Mouse (Mus musculus): ENCODE results near the gene Ppp2r5a. TPM values are rescaled to one million over a fixed set of nuclear protein-coding genes. Genes with fewer than 3 reads are reported as not detected.

Gene Ppp2r5a
- 13.1 and 16.6 TPM in 2 replicates for polyA plus RNA-seq (2014; fragmentation: Nextera tagmentation; extraction: Ambion mirVana)

DNA sequence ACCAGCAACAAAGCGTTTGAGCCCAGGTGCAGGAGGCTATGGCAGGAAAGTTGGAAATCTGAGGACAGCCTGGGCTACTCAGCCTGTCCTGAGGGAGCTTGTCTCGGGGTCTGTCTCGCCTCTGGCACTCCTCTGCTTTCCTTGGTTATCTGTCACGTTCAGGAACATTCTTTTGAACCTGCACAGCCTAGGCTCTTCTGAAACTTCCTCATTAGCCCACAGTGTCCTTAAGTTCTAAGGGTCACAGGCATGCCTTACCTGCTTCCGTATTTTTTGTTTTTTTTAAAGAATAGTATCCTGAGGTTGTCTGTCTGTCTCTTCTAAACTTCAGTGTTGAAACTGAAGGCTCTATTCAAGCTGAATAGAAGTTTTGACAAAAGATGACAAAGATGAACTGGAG, at the start of gene Ppp2r5a:
Ppp2r5a (minus strand) TSS at position 199 of the 400 bp plus-strand sequence.
- WGBS = 63% methylated on average over 5 of the region's 5 CpGs
- no peak within 1 kb of the TSS for H3K9ac ChIP-seq (ENCODE audit: low read depth, low read length)

DNA sequence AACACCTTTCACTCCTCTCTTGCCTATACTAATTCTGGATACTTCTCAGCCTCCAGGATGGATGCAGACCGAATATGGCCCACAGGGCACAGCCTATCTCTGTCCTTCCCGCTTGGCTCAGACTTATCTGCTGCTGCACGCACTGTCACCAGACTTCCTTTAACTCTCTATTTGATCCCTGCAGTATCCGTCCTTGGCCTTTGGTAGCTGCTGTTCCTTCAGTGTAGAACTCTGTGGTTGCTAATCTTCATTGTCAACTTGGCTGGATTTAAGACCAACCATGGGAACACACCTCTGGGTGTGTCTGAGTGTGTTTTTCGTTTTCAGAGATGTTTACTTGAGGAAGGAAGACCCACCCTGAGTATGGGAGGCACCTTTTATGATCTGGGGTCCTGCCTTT, 47.5 kb upstream of the Ppp2r5a start:
- ATAC-seq (ENCODE audit: low FRiP score) = no peak
- no peak for DNase-seq (ENCODE audit: low spot score)
- no peak overlapping the region for H3K4me2 ChIP-seq (replicated peaks; ENCODE audit: low read depth, low read length)
- H3K27ac ChIP-seq (ENCODE audit: low read depth, low read length) = no peak overlapping the region
- H3K9ac ChIP-seq (ENCODE audit: low read depth, low read length) = no peak overlapping the region
- no peak overlapping the region for H3K4me3 ChIP-seq (ENCODE audit: low read depth, low read length)
- 78% methylated on average over 5 of the region's 5 CpGs for WGBS
- no peaks in the 10 kb centered on the region for H3K9me3 ChIP-seq (ENCODE audit: control insufficient read depth, low read length)
- H3K36me3 ChIP-seq (ENCODE audit: control insufficient read depth, insufficient read depth, low read length) = no peaks in the 10 kb centered on the region
- H3K4me1 ChIP-seq (replicated peaks; ENCODE audit: control insufficient read depth, insufficient read depth, low read length) = no peaks in the 10 kb centered on the region
- no peaks in the 10 kb centered on the region for H3K27me3 ChIP-seq (ENCODE audit: control insufficient read depth, insufficient read depth, low read length)

More for the DNA sequence above, at the start of gene Ppp2r5a:
- DNase-seq (ENCODE audit: low spot score) (no peak), ATAC-seq (ENCODE audit: low FRiP score) (no peak)
- Histone ChIP-seq H3K4me2 (replicated peaks; ENCODE audit: low read depth, low read length) (no peak within 1 kb of the TSS), H3K4me3 (ENCODE audit: low read depth, low read length) (no peak within 1 kb of the TSS), H3K27me3 (ENCODE audit: control insufficient read depth, insufficient read depth, low read length) (no peaks in the 10 kb centered on the region), H3K4me1 (replicated peaks; ENCODE audit: control insufficient read depth, insufficient read depth, low read length) (no peaks in the 10 kb centered on the region), H3K36me3 (ENCODE audit: control insufficient read depth, insufficient read depth, low read length) (no peaks in the 10 kb centered on the region), H3K9me3 (ENCODE audit: control insufficient read depth, low read length) (no peaks in the 10 kb centered on the region), H3K27ac (ENCODE audit: low read depth, low read length) (no peak within 1 kb of the TSS)

DNA sequence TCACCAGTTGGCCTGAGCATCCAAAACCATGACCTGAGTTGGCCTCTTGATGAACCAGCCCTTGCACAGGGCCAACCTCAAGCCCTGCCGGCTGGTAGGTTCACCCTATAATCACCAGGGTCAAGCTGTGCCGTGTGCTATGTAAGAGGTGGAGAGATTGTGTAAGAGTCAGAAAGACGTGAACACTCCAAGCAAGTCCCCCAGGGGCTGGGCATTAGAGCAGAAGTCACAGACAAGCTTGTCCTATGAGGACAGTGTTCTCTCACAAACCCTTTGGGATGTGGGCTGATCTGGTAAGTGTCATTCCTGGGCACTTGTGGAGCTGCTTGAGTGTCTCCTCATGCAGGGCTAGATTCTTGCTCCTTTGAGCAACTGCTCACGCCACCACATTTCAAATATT, 46.5 kb upstream of the Ppp2r5a start:
- no peaks in the 10 kb centered on the region for H3K36me3 ChIP-seq (ENCODE audit: control insufficient read depth, insufficient read depth, low read length)
- DNase-seq (ENCODE audit: low spot score) = no peak
- H3K27ac ChIP-seq (ENCODE audit: low read depth, low read length) = no peak overlapping the region
- H3K4me2 ChIP-seq (replicated peaks; ENCODE audit: low read depth, low read length) = no peak overlapping the region
- WGBS = 91% methylated on average over 4 of the region's 4 CpGs
- no peak for ATAC-seq (ENCODE audit: low FRiP score)
- H3K9me3 ChIP-seq (ENCODE audit: control insufficient read depth, low read length) = no peaks in the 10 kb centered on the region
- no peak overlapping the region for H3K9ac ChIP-seq (ENCODE audit: low read depth, low read length)
- H3K4me3 ChIP-seq (ENCODE audit: low read depth, low read length) = no peak overlapping the region
- no peaks in the 10 kb centered on the region for H3K4me1 ChIP-seq (replicated peaks; ENCODE audit: control insufficient read depth, insufficient read depth, low read length)
- no peaks in the 10 kb centered on the region for H3K27me3 ChIP-seq (ENCODE audit: control insufficient read depth, insufficient read depth, low read length)

DNA sequence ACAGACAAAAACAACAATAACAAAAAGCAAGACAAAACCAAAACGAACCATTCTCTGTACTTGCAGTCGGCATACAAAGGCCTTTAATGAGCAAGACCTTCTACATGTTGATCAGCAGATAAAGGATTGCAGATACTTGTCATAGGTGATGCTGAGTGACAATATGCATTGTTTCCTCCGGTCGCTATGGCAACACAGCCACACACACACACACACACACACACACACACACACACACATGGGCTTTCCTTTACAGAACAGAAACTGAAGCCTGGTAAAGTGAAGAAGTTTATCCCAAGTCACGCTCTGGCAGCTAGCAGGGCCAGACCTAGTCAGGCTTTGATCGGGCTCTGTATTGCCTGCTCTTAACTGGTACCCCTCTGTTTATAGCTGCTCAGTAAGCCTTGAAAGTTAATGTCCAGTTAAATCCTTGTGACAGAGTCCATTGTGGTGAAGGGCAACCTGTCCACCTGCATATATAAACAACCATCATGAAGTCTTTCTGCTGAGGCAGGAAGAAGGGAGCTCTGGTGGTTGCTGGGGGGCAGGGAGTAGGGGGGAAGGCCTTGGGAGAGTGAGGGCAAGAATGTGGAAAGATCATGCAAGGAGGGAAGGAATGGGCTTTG, 44.4 kb upstream of the Ppp2r5a start:
- DNase-seq (ENCODE audit: low spot score) (no peak), ATAC-seq (ENCODE audit: low FRiP score) (no peak)
- no peaks in the 10 kb centered on the region for H3K36me3 ChIP-seq (ENCODE audit: control insufficient read depth, insufficient read depth, low read length)
- no peak overlapping the region for H3K4me3 ChIP-seq (ENCODE audit: low read depth, low read length)
- no peaks in the 10 kb centered on the region for H3K9me3 ChIP-seq (ENCODE audit: control insufficient read depth, low read length)
- no peak overlapping the region for H3K27ac ChIP-seq (ENCODE audit: low read depth, low read length)
- 67% methylated on average over 6 of the region's 6 CpGs for WGBS
- no peaks in the 10 kb centered on the region for H3K27me3 ChIP-seq (ENCODE audit: control insufficient read depth, insufficient read depth, low read length)
- no peak overlapping the region for H3K9ac ChIP-seq (ENCODE audit: low read depth, low read length)
- H3K4me2 ChIP-seq (replicated peaks; ENCODE audit: low read depth, low read length) = no peak overlapping the region
- H3K4me1 ChIP-seq (replicated peaks; ENCODE audit: control insufficient read depth, insufficient read depth, low read length) = no peaks in the 10 kb centered on the region

DNA sequence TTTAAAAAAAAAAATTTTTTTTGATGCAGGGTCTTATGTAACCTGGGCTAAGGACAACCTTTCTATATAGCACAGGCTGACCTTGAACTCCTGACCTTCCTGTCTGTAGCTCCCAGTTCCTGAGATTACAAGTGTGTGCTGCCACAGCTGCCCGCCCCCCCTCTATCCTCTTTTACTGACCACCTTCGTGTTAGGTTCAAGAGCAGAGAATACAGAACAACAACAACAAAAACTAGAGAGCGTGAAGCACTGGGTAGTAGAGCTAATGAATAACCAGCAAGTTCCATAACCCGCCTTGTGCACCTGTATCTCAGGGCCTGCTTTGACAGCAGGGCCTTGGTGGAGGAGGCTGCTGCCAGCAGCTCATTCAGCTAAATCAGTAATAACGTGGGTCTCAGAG, 43.2 kb upstream of the Ppp2r5a start:
- H3K4me1 ChIP-seq (replicated peaks; ENCODE audit: control insufficient read depth, insufficient read depth, low read length) = no peaks in the 10 kb centered on the region
- H3K36me3 ChIP-seq (ENCODE audit: control insufficient read depth, insufficient read depth, low read length) = no peaks in the 10 kb centered on the region
- DNase-seq (ENCODE audit: low spot score) (no peak), ATAC-seq (ENCODE audit: low FRiP score) (no peak)
- no peaks in the 10 kb centered on the region for H3K27me3 ChIP-seq (ENCODE audit: control insufficient read depth, insufficient read depth, low read length)
- H3K9ac ChIP-seq (ENCODE audit: low read depth, low read length) = no peak overlapping the region
- 76% methylated on average over 5 of the region's 5 CpGs for WGBS
- no peaks in the 10 kb centered on the region for H3K9me3 ChIP-seq (ENCODE audit: control insufficient read depth, low read length)
- H3K4me3 ChIP-seq (ENCODE audit: low read depth, low read length) = no peak overlapping the region
- no peak overlapping the region for H3K4me2 ChIP-seq (replicated peaks; ENCODE audit: low read depth, low read length)
- no peak overlapping the region for H3K27ac ChIP-seq (ENCODE audit: low read depth, low read length)

DNA sequence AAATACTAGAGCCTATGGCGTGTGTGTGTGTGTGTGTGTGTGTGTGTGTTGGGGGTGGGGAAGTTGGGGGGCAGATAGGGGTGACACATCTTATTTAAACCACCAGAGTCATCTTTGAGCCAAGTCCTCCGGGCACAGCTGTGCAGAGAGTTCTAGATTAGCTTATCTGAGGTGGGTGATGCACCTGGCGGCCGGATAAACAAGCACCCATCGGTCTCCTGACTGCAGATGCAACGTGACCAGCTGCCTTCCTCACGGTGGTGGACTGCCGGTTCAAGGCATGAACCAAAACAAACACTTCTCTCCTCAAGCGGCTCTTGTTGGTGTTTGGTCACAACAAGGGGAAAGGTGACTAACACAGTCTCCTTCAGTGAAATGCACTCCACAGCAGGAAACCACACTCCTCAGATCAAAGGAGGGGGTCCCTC, 42.8 kb upstream of the Ppp2r5a start:
- Histone ChIP-seq H3K27ac (ENCODE audit: low read depth, low read length) (no peak overlapping the region), H3K4me1 (replicated peaks; ENCODE audit: control insufficient read depth, insufficient read depth, low read length) (no peaks in the 10 kb centered on the region), H3K9ac (ENCODE audit: low read depth, low read length) (no peak overlapping the region), H3K27me3 (ENCODE audit: control insufficient read depth, insufficient read depth, low read length) (no peaks in the 10 kb centered on the region), H3K4me3 (ENCODE audit: low read depth, low read length) (no peak overlapping the region), H3K4me2 (replicated peaks; ENCODE audit: low read depth, low read length) (no peak overlapping the region), H3K9me3 (ENCODE audit: control insufficient read depth, low read length) (no peaks in the 10 kb centered on the region), H3K36me3 (ENCODE audit: control insufficient read depth, insufficient read depth, low read length) (no peaks in the 10 kb centered on the region)
- 70% methylated on average over 9 of the region's 9 CpGs for WGBS
- no peak for ATAC-seq (ENCODE audit: low FRiP score)
- no peak for DNase-seq (ENCODE audit: low spot score)

DNA sequence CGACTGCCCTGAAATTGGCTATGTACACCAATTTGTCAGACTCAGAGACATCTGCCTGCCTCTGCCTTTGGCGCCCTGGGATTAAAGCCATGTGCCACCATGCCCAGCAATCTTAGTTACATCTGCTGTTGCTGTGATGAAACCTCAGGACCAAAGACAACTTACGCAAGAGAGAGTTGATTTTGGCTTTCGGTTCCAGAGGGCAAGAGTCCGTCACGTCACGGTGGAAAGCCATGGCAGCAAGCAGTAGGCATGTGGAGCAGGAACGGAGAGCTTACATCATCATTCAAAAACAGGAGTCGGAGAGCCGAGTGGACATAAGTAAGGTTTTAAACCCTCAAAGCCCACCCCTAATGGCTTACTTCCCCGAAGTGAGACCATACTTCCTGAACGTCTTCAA, 42.3 kb upstream of the Ppp2r5a start:
- DNase-seq (ENCODE audit: low spot score) (no peak), ATAC-seq (ENCODE audit: low FRiP score) (no peak)
- 91% methylated on average over 12 of the region's 12 CpGs for WGBS
- Histone ChIP-seq H3K4me3 (ENCODE audit: low read depth, low read length) (no peak overlapping the region), H3K4me2 (replicated peaks; ENCODE audit: low read depth, low read length) (no peak overlapping the region), H3K27me3 (ENCODE audit: control insufficient read depth, insufficient read depth, low read length) (no peaks in the 10 kb centered on the region), H3K36me3 (ENCODE audit: control insufficient read depth, insufficient read depth, low read length) (no peaks in the 10 kb centered on the region), H3K4me1 (replicated peaks; ENCODE audit: control insufficient read depth, insufficient read depth, low read length) (no peaks in the 10 kb centered on the region), H3K27ac (ENCODE audit: low read depth, low read length) (no peak overlapping the region), H3K9me3 (ENCODE audit: control insufficient read depth, low read length) (no peaks in the 10 kb centered on the region), H3K9ac (ENCODE audit: low read depth, low read length) (no peak overlapping the region)

DNA sequence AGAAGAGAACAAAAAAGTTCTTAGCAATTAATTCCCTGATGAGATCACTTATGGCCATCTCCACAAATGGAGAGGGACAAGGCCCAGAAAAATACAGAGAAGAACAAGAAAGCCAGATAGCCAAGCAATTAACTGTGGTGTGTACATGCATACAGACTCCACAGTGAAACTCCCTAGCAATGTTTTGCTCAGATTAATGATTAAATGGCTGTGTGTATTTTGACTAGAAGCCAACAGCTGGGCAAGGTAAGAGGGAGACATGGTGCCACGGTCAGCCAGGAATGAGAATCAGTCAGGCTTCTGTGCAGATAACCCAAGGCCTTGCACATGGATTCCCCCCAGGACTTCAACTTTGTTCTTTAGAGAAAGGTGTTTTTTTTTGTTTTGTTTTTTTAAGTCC, 41.4 kb upstream of the Ppp2r5a start:
- Histone ChIP-seq H3K9ac (ENCODE audit: low read depth, low read length) (no peak overlapping the region), H3K27ac (ENCODE audit: low read depth, low read length) (no peak overlapping the region), H3K4me2 (replicated peaks; ENCODE audit: low read depth, low read length) (no peak overlapping the region), H3K27me3 (ENCODE audit: control insufficient read depth, insufficient read depth, low read length) (no peaks in the 10 kb centered on the region), H3K9me3 (ENCODE audit: control insufficient read depth, low read length) (no peaks in the 10 kb centered on the region), H3K36me3 (ENCODE audit: control insufficient read depth, insufficient read depth, low read length) (no peaks in the 10 kb centered on the region), H3K4me3 (ENCODE audit: low read depth, low read length) (no peak overlapping the region), H3K4me1 (replicated peaks; ENCODE audit: control insufficient read depth, insufficient read depth, low read length) (no peaks in the 10 kb centered on the region)
- DNase-seq (ENCODE audit: low spot score) (no peak), ATAC-seq (ENCODE audit: low FRiP score) (no peak)
- WGBS = 65% methylated on average over 1 of the region's 1 CpGs

DNA sequence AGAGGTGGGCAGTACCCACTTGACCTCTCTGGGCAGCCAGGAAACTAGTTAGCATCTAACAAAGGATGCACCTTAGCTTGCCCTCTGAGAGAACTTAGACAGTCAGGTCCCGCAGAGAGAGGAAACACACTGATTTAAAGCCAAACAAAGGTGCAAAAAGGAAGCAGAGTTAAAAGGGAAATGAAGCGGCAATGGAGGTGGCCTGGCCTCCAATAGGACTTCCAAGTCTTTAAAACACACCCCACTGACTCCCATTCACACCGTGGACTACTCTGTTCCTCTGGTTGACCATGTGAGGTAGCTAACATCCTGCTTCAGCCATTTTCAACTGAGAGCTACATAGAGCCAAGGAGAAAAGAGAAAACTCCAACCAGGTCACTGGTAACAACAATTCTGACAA, 35.9 kb upstream of the Ppp2r5a start:
- Histone ChIP-seq H3K9ac (ENCODE audit: low read depth, low read length) (no peak overlapping the region), H3K36me3 (ENCODE audit: control insufficient read depth, insufficient read depth, low read length) (no peaks in the 10 kb centered on the region), H3K27ac (ENCODE audit: low read depth, low read length) (no peak overlapping the region), H3K9me3 (ENCODE audit: control insufficient read depth, low read length) (no peaks in the 10 kb centered on the region), H3K4me1 (replicated peaks; ENCODE audit: control insufficient read depth, insufficient read depth, low read length) (no peaks in the 10 kb centered on the region), H3K4me2 (replicated peaks; ENCODE audit: low read depth, low read length) (no peak overlapping the region), H3K27me3 (ENCODE audit: control insufficient read depth, insufficient read depth, low read length) (no peaks in the 10 kb centered on the region), H3K4me3 (ENCODE audit: low read depth, low read length) (no peak overlapping the region)
- DNase-seq (ENCODE audit: low spot score) = no peak
- no peak for ATAC-seq (ENCODE audit: low FRiP score)
- WGBS = 59% methylated on average over 3 of the region's 3 CpGs
